Mouse (Mus musculus): ENCODE measurements around the gene Smarca2. TPM values are rescaled to one million over a fixed set of nuclear protein-coding genes. Genes with fewer than 3 reads are reported as not detected.
"Not testable (repeated sequence)": the region's sequence is repeated elsewhere in the genome, so short reads cannot be mapped to it uniquely, and the experiment has no call there.

Gene Smarca2
- total RNA-seq, 2 experiments from 2014 or later = 204 to 221 TPM

DNA sequence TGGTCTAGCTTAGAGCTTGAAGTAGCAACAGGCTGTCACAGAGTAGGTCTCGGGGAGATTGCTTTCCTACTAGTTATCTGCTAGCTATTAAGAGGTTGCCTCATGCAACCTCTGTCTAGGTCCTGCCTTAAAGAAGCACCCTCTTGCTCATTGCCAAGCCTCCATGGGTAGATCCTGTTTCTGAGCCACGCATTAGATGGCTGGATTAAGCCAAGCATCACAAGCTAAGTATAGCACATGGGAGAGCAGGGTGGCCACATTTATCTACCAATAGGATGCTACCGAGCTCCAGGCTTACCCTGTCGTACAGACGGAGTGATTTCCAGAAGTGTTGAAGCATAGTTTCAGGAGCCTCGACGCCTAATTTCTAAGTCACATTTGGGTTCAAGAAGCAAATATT, 114.3 kb downstream of the Smarca2 start:
- no peak for TF ChIP-seq CTCF (conservative IDR thresholded peaks at IDR 0.05)

DNA sequence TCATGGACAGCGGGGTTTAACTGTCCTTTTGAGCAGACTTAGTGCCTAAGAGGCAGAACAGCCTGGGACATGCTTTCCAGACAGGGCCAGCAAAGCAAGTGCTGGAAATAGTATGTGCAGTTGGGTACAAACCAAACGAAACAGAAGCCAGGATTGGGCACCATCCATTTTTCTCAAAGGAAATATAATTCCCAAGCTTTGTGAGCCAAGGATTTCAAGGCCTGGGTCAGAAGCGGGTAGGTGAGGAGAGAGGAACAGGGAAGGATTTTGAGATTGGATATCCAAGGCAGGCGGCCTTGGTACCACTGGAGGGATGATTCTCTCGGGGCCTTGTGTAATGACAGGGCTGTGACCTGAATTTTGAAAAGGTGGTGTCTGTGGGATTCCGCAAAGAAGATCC, 116.9 kb downstream of the Smarca2 start:
- no peak for DNase-seq (ENCODE audit: low spot score in 2 of 2)
- no peak for TF ChIP-seq CTCF (conservative IDR thresholded peaks at IDR 0.05)
- H3K27ac ChIP-seq = no peak overlapping the region
- H3K4me3 ChIP-seq = no peak overlapping the region

More for the DNA sequence above, 114.3 kb downstream of the Smarca2 start:
- Histone ChIP-seq H3K27ac (no peak overlapping the region), H3K4me3 (no peak overlapping the region)
- no peak for DNase-seq (ENCODE audit: low spot score in 2 of 2)

DNA sequence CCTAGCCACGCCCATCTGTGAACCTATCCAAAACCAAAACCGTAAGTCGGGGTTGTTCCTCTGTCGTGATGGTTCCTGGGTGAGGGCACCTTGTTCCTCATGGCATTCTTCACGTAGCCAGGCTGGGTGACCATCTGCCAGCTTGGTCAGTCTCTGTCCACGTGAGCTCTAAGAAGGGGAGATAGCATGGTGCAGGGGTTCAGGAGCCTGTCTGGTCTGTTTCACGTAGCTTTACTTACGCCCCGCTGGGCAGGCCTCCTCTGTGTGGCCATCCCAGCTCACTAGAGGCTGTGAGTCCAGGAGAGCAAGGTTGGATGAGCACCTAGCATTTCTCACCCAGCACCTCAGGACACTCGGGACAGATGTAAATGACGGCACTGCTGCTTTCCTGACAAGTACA, 119.0 kb downstream of the Smarca2 start:
- TF ChIP-seq CTCF (conservative IDR thresholded peaks at IDR 0.05) = no peak
- H3K27ac ChIP-seq = no peak overlapping the region
- no peak for DNase-seq (ENCODE audit: low spot score in 2 of 2)
- H3K4me3 ChIP-seq = no peak overlapping the region

DNA sequence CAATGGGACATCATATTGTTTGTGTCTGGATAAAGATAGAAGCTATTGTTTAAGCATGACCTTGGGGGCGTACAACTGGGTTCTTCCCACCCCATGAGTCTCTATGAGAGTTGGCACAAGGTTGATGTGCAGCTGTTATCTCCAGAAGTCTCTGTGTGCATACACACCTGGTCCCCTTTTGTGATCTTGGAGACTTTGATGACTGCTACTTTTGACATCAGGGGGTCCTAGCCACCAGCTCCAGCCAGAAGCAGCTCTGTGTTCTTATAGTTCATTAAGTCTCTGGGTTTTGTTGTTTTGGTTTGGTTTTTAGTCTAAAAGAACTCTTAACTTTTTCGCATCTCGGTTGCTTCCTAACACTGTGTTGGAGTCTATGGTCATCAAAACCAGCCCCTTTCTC, 119.8 kb downstream of the Smarca2 start:
- Histone ChIP-seq H3K27ac (no peak overlapping the region), H3K4me3 (no peak overlapping the region)
- TF ChIP-seq CTCF (conservative IDR thresholded peaks at IDR 0.05) = no peak
- no peak for DNase-seq (ENCODE audit: low spot score in 2 of 2)

DNA sequence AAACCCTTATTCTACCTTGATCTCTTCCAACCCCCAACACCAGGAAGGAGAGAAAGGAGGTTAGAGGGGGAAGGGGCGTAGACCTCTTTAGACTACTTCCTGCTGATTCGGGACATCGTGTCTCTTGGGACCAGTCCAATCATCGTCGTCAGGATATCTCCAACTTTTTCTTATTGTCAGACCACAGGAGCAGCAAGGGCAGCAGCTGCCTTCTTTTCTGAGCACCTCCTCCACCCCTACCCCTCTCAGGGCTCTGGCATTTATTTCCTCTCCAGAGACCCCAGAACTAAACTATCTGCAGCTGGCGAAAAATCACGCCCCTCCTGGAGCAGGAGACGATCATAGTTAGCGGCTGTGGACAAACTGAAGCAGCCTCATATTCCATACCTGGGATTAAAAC, 122.9 kb downstream of the Smarca2 start:
- H3K4me3 ChIP-seq = no peak overlapping the region
- no peak overlapping the region for H3K27ac ChIP-seq
- no peak for TF ChIP-seq CTCF (conservative IDR thresholded peaks at IDR 0.05)
- DNase-seq (ENCODE audit: low spot score in 2 of 2) = no peak

DNA sequence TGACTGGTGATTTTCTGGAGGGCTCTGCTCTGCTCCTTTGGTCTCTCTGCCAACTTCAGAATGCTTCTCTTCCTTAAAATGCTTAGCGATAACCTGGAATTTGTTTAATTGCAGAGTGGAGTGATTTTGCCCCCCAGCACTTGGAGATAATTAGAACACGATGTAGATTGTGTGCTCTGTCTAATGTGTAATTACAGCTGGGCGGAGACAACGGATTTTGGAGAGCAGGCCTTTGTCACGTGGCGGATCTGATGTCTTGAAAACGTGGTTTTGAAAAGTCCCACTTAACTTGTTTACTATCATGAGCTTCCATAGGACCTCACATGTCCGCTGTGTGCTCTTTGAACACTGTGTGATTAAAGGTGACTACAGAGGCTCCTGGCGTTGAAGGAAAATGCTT, 125.6 kb downstream of the Smarca2 start:
- Histone ChIP-seq H3K4me3 (no peak overlapping the region), H3K27ac (no peak overlapping the region)
- DNase-seq (ENCODE audit: low spot score in 2 of 2) = no peak
- no peak for TF ChIP-seq CTCF (conservative IDR thresholded peaks at IDR 0.05)

DNA sequence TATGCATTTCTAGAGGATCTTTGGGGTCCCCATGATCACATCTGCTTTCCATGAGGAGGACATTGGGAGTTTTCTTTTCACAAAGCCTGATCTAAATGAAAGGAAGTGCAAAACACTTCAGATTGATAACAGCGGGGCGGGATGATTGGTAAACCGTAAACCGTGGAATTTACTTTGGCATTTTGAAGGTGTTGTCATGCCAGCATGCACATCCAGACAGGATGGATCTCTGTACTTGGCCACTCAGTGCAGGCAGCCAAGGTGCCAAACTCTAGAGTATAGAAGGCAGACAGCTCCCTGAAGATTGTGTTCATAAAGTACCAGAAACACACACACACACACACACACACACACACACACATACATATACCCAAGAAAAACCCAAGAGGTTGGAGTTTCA, 126.3 kb downstream of the Smarca2 start:
- no peak overlapping the region for H3K4me3 ChIP-seq
- TF ChIP-seq CTCF (conservative IDR thresholded peaks at IDR 0.05) = no peak
- no peak for DNase-seq (ENCODE audit: low spot score in 2 of 2)
- no peak overlapping the region; the same call in 1 of the 2 replicates for H3K27ac ChIP-seq

DNA sequence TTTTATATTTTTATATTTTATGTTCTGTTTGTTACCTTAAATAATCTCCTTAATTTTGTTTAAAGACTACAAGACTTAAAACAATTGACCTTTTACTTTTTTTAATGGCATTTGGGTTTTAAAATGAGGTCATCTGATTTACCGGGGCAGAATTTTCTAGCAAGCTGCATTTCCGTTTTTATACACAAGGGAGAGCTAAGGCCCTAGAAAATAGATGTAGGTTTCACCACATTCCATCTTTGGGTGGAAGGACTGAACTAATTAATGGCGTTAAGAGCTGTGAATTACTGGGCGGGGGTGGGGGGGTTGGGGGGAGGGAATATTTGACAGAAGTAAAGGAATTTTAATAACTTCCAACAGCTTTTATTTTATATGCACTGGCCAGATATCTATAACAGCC, 127.0 kb downstream of the Smarca2 start:
- peak; percentile 80 for TF ChIP-seq CTCF (conservative IDR thresholded peaks at IDR 0.05)
- no peak overlapping the region for H3K4me3 ChIP-seq
- DNase-seq (ENCODE audit: low spot score in 2 of 2) = peak; percentile 34 to 45
- peak overlapping the region; percentile 64; the same call in 1 of the 2 replicates for H3K27ac ChIP-seq

DNA sequence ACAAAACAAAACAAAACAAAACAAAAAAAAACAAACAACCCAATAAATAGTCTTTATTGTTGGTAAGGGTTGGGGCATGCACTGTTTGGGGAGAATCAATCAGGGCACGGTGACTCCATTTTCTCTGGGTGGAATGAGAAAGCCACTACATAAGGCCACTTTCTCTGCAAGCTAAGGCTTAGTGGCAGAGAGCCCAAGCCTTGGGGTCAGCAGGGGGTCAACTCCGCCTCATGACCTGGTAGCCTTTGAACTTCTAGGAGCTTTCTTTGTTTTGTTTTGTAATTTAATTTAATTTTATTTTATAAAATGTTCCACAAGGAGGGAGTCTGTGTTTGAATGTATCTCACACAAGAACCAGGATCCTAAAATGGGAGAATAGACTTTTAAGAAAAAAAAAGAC, 128.2 kb downstream of the Smarca2 start:
- Histone ChIP-seq H3K27ac (no peak overlapping the region), H3K4me3 (no peak overlapping the region)
- no peak for TF ChIP-seq CTCF (conservative IDR thresholded peaks at IDR 0.05)
- no peak for DNase-seq (ENCODE audit: low spot score in 2 of 2)

DNA sequence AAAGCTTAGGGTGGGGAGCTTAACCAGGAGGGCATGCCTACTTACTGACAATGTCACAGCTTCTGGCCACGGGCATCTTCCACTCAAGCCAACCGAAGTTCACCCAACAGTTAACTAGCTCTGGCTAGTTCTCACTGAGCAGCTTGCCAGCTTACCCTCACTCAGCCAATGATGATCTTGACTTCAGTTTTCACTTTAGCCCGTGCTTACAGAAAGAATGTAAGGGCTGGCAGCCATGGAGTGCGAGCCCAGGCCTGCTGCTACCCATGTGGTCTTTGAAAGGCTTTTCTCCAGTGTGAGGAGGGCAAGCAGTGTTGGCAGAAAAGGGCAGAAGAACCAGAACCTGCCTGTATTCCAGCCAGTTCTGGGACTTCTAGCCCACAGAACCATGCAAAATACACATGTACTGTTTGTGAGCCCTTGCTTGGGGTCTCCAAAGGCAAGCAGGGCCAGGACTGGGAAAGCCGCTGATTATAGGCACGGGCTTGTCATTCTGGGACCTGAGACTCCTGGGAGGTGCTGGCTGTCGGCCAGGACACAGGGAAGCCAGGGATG, 128.8 kb downstream of the Smarca2 start:
- Histone ChIP-seq H3K4me3 (no peak overlapping the region), H3K27ac (no peak overlapping the region)
- DNase-seq (ENCODE audit: low spot score in 2 of 2) = no peak
- no peak for TF ChIP-seq CTCF (conservative IDR thresholded peaks at IDR 0.05)

DNA sequence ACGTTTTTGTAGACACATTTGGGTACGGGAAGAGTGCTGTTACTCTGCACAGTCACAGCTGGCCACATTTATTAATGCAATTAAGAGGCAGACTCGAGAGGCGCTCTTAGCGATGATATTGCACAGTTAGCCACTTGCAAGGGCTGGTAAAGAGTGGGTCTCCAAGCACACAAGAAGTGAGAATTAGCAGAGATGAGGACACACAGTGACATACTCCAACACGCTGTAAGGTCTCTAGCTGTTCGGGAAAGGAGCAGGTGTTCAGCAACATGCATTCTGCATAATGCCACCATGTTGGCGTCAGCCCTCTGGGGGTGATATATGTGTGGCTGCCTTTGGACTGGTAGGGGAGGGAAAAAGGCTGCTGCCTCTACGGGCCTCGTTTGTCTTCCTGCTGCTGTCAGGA, 129.9 kb downstream of the Smarca2 start:
- TF ChIP-seq CTCF (conservative IDR thresholded peaks at IDR 0.05) = no peak
- Histone ChIP-seq H3K27ac (no peak overlapping the region), H3K4me3 (no peak overlapping the region)
- DNase-seq (ENCODE audit: low spot score in 2 of 2) = no peak

DNA sequence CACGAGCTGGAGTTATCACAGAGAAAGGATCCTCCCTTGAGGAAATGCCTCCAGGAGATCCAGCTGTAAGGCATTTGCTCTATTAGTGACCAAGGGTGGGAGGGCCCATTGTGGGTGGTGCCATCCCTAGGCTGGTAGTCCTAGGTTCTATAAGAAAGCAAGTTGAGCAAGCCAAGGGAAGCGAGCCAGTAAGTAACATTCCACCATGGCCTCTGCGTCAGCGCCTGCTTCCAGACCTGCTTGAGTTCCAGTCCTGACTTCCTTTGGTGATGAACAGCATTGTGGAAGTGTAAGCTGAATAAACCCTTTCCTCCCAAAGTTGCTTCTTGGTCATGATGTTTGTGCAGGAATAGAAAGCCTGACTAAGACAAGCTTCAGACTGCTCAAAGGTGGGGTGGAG, 140.2 kb downstream of the Smarca2 start:
- not testable (repeated sequence) for DNase-seq (ENCODE audit: low spot score in 2 of 2); H3K4me3 ChIP-seq; H3K27ac ChIP-seq

DNA sequence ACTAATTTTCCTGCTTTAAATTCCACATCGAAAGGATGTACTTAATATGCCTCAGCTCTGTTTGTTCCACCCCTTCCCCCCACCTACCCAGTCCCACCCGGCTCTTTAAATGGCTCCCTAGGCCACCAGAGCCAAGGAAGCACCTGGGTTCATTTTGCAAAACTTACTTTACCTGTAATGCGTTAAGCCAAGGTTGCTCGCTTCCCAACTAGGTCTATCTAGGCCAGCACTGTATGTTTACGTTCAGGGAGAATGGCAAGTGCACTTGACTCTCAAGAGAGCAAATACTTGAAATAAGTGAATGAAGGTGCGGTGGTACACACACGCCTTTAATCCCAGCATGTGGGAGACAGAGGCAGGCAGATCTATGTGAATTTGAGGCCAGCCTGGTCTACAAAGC, 140.7 kb downstream of the Smarca2 start:
- H3K27ac ChIP-seq = no peak overlapping the region
- H3K4me3 ChIP-seq = no peak overlapping the region
- TF ChIP-seq CTCF (conservative IDR thresholded peaks at IDR 0.05) = no peak
- DNase-seq (ENCODE audit: low spot score in 2 of 2) = no peak

DNA sequence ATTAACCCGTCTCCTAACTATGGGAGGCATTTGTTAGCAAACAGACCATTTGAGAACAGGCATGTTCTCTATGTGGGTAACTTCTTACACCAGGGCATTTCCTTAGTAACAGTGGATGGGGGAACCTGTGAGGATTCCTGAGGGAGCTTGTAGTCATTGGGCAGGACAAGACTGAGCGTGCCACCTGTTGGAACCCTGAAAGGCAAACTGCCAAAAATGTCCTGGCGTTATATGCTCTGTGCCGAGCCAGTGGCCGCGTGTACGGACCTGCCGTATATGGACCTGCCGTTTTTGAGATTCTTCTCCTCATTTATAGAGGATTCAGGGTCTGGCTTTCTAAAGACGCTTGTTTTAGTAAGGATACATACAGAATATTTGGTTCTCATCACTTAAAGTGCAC, 141.4 kb downstream of the Smarca2 start:
- no peak for TF ChIP-seq CTCF (conservative IDR thresholded peaks at IDR 0.05)
- H3K27ac ChIP-seq = no peak overlapping the region
- no peak for DNase-seq (ENCODE audit: low spot score in 2 of 2)
- H3K4me3 ChIP-seq = no peak overlapping the region
